Mouse (Mus musculus) heart, embryonic 13.5 days (tissue): ENCODE data around the gene Ncstn. TPM values are rescaled to one million over a fixed set of nuclear protein-coding genes. Genes with fewer than 3 reads are reported as not detected.

ENCODE experiments used
- ATAC-seq: fragments of 200-750 bp; cut with Nextera tagmentation; 2 replicates; pipeline ENCODE4 v1.8.0; 2017; ENCODE audit warnings: moderate TSS enrichment; ENCODE audit not compliant: insufficient number of reproducible peaks, low FRiP score, low TSS enrichment; ENCODE audit errors: extremely low read depth
- H3K27ac ChIP-seq: fragments of 300-500 bp; sonication (generic); replicated peaks from 2 replicates; pipeline ENCODE4 v1.5.1; 2015; ENCODE audit warnings: moderate library complexity, mild to moderate bottlenecking, inconsistent platforms
- H3K27me3 ChIP-seq: fragments of 300-500 bp; sonication (generic); replicated peaks from 2 replicates; pipeline ENCODE4 v1.6.1; 2015; ENCODE audit warnings: mild to moderate bottlenecking, inconsistent platforms
- H3K36me3 ChIP-seq: fragments of 300-500 bp; sonication (generic); 2 replicates; pipeline ENCODE4 v1.6.1; 2015; ENCODE audit warnings: mild to moderate bottlenecking, inconsistent platforms
- H3K4me1 ChIP-seq: fragments of 300-500 bp; sonication (generic); 2 replicates; pipeline ENCODE4 v1.6.1; 2015; ENCODE audit warnings: inconsistent platforms
- H3K4me2 ChIP-seq: fragments of 300-500 bp; sonication (generic); 2 replicates; pipeline ENCODE4 v1.6.1; 2015; ENCODE audit warnings: inconsistent platforms, mild to moderate bottlenecking, moderate library complexity
- H3K4me3 ChIP-seq: fragments of 300-500 bp; sonication (generic); 2 replicates; pipeline ENCODE4 v1.5.1; 2015; ENCODE audit warnings: moderate library complexity, mild to moderate bottlenecking, inconsistent platforms
- H3K9ac ChIP-seq: fragments of 300-500 bp; sonication (generic); 2 replicates; pipeline ENCODE4 v1.6.1; 2015; ENCODE audit warnings: inconsistent platforms, mild to moderate bottlenecking, moderate library complexity
- H3K9me3 ChIP-seq: fragments of 300-500 bp; sonication (generic); 2 replicates; pipeline ENCODE4 v1.6.1; 2016; ENCODE audit warnings: inconsistent platforms
- WGBS: fragments of 180-500 bp; shearing (Covaris S2); methylation state at CpG from one replicate; pipeline ENCODE4 v1.1.7; 2015; ENCODE audit warnings: mixed read lengths; 5-methylcytosine and 5-hydroxymethylcytosine counted together
- polyA plus RNA-seq: library from polyadenylated mRNA; unstranded; fragments of >200 nt; fragmentation: Nextera tagmentation; extraction: Ambion mirVana; gene quantifications from 2 replicates; pipeline ENCODE4 v1.2.1, GENCODE M21; 2015

Ncstn gene
- polyA plus RNA-seq, 1 experiment from 2014 or later = 115 TPM

GRCm38 (mm10) chr1:172026201-172026901 is 56.2 kb downstream of the Ncstn start:
- 6% methylated on average over 23 of the region's 23 CpGs for WGBS
- peak overlapping the region; percentile 82 for H3K4me2 ChIP-seq
- H3K9me3 ChIP-seq = no peaks in the 10 kb centered on the region
- H3K4me1 ChIP-seq = peaks cover 33% of the 10 kb centered on the region
- peak; percentile 27; the same call in 1 of the 2 replicates for ATAC-seq
- H3K27ac ChIP-seq = peak overlapping the region; percentile 91
- peak overlapping the region; percentile 97 for H3K4me3 ChIP-seq
- 0 out of 2 replicates have a peak, but pooled peaks cover 7% of the 10 kb centered on the region for H3K36me3 ChIP-seq
- no peaks in the 10 kb centered on the region for H3K27me3 ChIP-seq
- H3K9ac ChIP-seq = peak overlapping the region; percentile 97

GRCm38 (mm10) chr1:172025201-172025904 is 57.2 kb downstream of the Ncstn start:
- H3K9me3 ChIP-seq = no peaks in the 10 kb centered on the region
- 0 out of 2 replicates have a peak overlapping the region, but pooled peaks have one; percentile 12 for H3K27ac ChIP-seq
- H3K9ac ChIP-seq = peak overlapping the region; percentile 97
- peaks cover 33% of the 10 kb centered on the region for H3K4me1 ChIP-seq
- H3K27me3 ChIP-seq = no peaks in the 10 kb centered on the region
- no peak for ATAC-seq
- 60% methylated on average over 8 of the region's 8 CpGs for WGBS
- H3K4me2 ChIP-seq = peak overlapping the region; percentile 82
- H3K4me3 ChIP-seq = peak overlapping the region; percentile 97
- H3K36me3 ChIP-seq = 0 out of 2 replicates have a peak, but pooled peaks cover 7% of the 10 kb centered on the region

GRCm38 (mm10) chr1:172024140-172024895 is 58.3 kb downstream of the Ncstn start:
- no peak overlapping the region for H3K9ac ChIP-seq
- 0 out of 2 replicates have a peak overlapping the region, but pooled peaks have one; percentile 12 for H3K27ac ChIP-seq
- H3K4me3 ChIP-seq = no peak overlapping the region
- peaks cover 35% of the 10 kb centered on the region for H3K4me1 ChIP-seq
- H3K4me2 ChIP-seq = peak overlapping the region; percentile 82
- 60% methylated on average over 9 of the region's 9 CpGs for WGBS
- 0 out of 2 replicates have a peak, but pooled peaks cover 7% of the 10 kb centered on the region for H3K36me3 ChIP-seq
- no peaks in the 10 kb centered on the region for H3K27me3 ChIP-seq
- no peak for ATAC-seq
- H3K9me3 ChIP-seq = no peaks in the 10 kb centered on the region

DNA sequence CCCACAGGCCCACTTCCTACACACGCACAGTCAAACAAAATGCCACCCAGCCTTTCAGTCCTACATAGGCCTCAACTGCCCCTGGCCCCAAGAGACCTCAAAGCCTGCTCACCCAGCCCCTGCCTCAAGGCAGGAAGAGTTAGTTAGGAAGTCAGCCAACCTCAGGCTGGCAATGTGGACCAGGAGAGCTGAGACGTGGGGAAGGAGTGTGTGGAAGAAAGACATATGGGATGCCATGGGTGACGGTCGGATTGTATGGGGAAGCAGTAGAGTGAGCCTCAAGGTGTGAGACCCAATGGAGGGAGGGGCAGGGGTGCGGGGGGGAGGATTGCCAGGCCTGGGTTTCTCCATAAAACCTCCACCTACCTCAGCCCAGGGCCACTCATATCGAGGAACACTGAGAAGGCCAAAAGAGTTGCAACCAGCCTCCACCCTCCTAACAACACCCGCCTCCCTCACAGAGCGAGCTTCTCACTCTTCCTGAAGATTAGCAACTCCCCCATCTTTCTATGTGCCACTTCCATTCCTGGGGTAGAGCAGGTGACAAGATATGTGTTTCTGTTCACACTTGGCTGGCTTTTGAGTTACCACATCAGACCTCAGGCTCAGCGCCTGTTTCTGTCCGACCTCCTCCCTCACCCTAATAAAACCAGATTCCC is 62.6 kb downstream of the Ncstn start:
- no peak for ATAC-seq
- no peaks in the 10 kb centered on the region for H3K9me3 ChIP-seq
- H3K9ac ChIP-seq = peak overlapping the region; percentile 4; the same call in 1 of the 2 replicates
- no peak overlapping the region for H3K27ac ChIP-seq
- H3K4me2 ChIP-seq = no peak overlapping the region
- peaks cover 47% of the 10 kb centered on the region for H3K4me1 ChIP-seq
- WGBS = 78% methylated on average over 10 of the region's 10 CpGs
- no peak overlapping the region for H3K4me3 ChIP-seq
- 0 out of 2 replicates have a peak, but pooled peaks cover 7% of the 10 kb centered on the region for H3K36me3 ChIP-seq
- no peaks in the 10 kb centered on the region for H3K27me3 ChIP-seq

DNA sequence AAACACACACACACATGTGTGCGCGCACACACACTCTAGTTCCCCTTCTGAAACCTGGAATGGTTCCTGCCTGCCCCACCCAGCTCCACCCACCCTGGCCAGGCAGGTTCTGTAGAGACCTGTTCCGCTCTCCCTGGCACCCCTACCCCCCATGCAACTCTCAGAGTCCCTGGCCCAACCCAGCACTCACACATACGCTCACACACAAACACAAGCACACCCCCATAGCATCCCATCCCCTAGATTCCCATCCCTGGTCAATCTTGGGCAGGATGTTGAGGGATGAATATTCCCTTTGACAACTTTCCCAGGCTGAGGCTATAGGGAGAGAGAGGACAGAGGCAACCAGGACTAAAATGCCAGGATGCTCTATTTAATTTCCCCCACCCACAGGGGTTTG is 63.3 kb downstream of the Ncstn start:
- no peaks in the 10 kb centered on the region for H3K9me3 ChIP-seq
- no peak overlapping the region for H3K27ac ChIP-seq
- no peak overlapping the region for H3K4me2 ChIP-seq
- no peak for ATAC-seq
- H3K9ac ChIP-seq = no peak overlapping the region; the same call in 1 of the 2 replicates
- H3K4me1 ChIP-seq = peaks cover 40% of the 10 kb centered on the region
- H3K4me3 ChIP-seq = no peak overlapping the region
- 93% methylated on average over 4 of the region's 4 CpGs for WGBS
- 0 out of 2 replicates have a peak, but pooled peaks cover 7% of the 10 kb centered on the region for H3K36me3 ChIP-seq
- H3K27me3 ChIP-seq = no peaks in the 10 kb centered on the region

- Histone ChIP-seq H3K27me3 (no peaks in the 10 kb centered on the region), H3K27ac (no peak overlapping the region), H3K9ac (no peak overlapping the region), H3K4me3 (no peak overlapping the region), H3K36me3 (0 out of 2 replicates have a peak, but pooled peaks cover 7% of the 10 kb centered on the region), H3K4me2 (no peak overlapping the region), H3K9me3 (no peaks in the 10 kb centered on the region), H3K4me1 (peaks cover 36% of the 10 kb centered on the region)
- 84% methylated on average over 9 of the region's 9 CpGs for WGBS
- no peak for ATAC-seq
Measured at GRCm38 (mm10) chr1:172018336-172019311, 64.0 kb downstream of the Ncstn start.

GRCm38 (mm10) chr1:172017517-172018070 is 65.0 kb downstream of the Ncstn start:
- no peak overlapping the region for H3K4me2 ChIP-seq
- H3K9ac ChIP-seq = 0 out of 2 replicates have a peak overlapping the region, but pooled peaks have one; percentile 14
- H3K36me3 ChIP-seq = peaks cover 13% of the 10 kb centered on the region
- no peaks in the 10 kb centered on the region for H3K9me3 ChIP-seq
- peaks cover 40% of the 10 kb centered on the region for H3K4me1 ChIP-seq
- H3K4me3 ChIP-seq = no peak overlapping the region
- no peaks in the 10 kb centered on the region for H3K27me3 ChIP-seq
- no peak for ATAC-seq
- 81% methylated on average over 6 of the region's 6 CpGs for WGBS
- no peak overlapping the region for H3K27ac ChIP-seq

DNA sequence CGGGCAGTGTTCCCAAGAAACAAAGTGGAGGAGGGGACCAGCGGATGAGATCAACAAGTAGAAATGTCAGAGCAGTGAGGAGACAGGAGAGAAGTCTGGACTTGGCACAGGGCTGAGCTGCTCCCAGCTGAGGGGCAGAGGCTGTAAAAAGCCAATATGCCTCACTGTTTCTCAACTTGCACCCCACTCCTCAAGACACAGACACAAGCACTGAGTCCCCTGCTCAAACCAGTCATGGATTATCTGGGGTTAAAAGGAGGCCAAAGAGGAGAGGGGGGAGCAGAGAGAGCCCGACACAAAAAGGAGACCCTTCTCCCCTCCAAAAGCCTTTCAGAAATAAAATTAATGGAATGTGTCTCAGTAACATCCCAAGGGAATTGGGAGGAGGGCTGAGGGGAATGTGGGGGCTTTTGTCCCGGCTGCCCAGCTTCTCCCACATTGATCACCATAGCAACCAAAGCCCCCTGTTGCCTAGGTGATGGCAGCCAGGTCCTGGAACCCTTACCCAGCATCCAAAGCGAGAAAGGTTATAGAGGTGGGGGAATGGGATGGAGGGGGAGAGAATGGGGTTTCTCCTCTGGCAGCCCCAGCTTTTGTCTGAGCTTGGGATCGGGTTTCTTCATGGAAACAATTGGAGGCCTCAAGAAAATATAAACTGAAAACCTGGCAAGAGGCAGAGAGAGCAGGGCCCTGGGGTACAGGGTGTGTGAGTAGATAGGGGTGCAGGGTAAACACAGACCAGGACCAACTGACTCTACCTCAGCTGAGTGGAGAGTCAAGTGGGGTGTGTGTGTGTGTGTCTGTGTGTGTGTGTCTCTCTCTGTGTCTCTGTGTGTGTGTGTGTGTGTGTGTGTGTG is 65.7 kb downstream of the Ncstn start:
- Histone ChIP-seq H3K27me3 (no peaks in the 10 kb centered on the region), H3K27ac (no peak overlapping the region), H3K9ac (0 out of 2 replicates have a peak overlapping the region, but pooled peaks have one; percentile 14), H3K9me3 (no peaks in the 10 kb centered on the region), H3K4me2 (no peak overlapping the region), H3K4me3 (no peak overlapping the region), H3K36me3 (peaks cover 13% of the 10 kb centered on the region), H3K4me1 (peaks cover 40% of the 10 kb centered on the region)
- ATAC-seq = no peak
- WGBS = 59% methylated on average over 6 of the region's 6 CpGs

GRCm38 (mm10) chr1:172016031-172016430 is 66.6 kb downstream of the Ncstn start:
- Histone ChIP-seq H3K36me3 (peaks cover 18% of the 10 kb centered on the region), H3K27ac (0 out of 2 replicates have a peak overlapping the region, but pooled peaks have one; percentile 32), H3K9me3 (no peaks in the 10 kb centered on the region), H3K27me3 (no peaks in the 10 kb centered on the region), H3K9ac (no peak overlapping the region), H3K4me3 (no peak overlapping the region), H3K4me2 (no peak overlapping the region), H3K4me1 (peaks cover 40% of the 10 kb centered on the region)
- 60% methylated on average over 8 of the region's 8 CpGs for WGBS
- no peak for ATAC-seq
